Mouse (Mus musculus): Measurements from ENCODE around the gene Osbp2. TPM values are rescaled to one million over a fixed set of nuclear protein-coding genes. Genes with fewer than 3 reads are reported as not detected.
A peak's percentile ranks its signal among the peaks of the same experiment; 100 is the strongest.

The Osbp2 gene
- polyA plus RNA-seq, 1 experiment = not detected

GRCm38 (mm10) chr11:3774463-3775262, 89.0 kb downstream of the Osbp2 start:
- Histone ChIP-seq H3K36me3 (ENCODE audit: control insufficient read depth) (no peaks in the 10 kb centered on the region), H3K4me1 (ENCODE audit: control insufficient read depth) (no peaks in the 10 kb centered on the region), H3K4me3 (replicated peaks) (no peak overlapping the region), H3K27me3 (ENCODE audit: control insufficient read depth) (peaks cover 28% of the 10 kb centered on the region), H3K9me3 (ENCODE audit: control insufficient read depth, low read length) (no peaks in the 10 kb centered on the region)
- TF ChIP-seq TAL1 (IDR thresholded peaks at IDR 0.05; ENCODE audit: low read length) (no peak), GATA1 (IDR thresholded peaks at IDR 0.05; ENCODE audit: low read length) (no peak)

GRCm38 (mm10) chr11:3773782-3774462, 89.8 kb downstream of the Osbp2 start:
- Histone ChIP-seq H3K4me3 (replicated peaks) (no peak overlapping the region), H3K27me3 (ENCODE audit: control insufficient read depth) (peaks cover 28% of the 10 kb centered on the region), H3K9me3 (ENCODE audit: control insufficient read depth, low read length) (no peaks in the 10 kb centered on the region), H3K36me3 (ENCODE audit: control insufficient read depth) (no peaks in the 10 kb centered on the region), H3K4me1 (ENCODE audit: control insufficient read depth) (no peaks in the 10 kb centered on the region)
- TF ChIP-seq TAL1 (IDR thresholded peaks at IDR 0.05; ENCODE audit: low read length) = no peak
- no peak for TF ChIP-seq GATA1 (IDR thresholded peaks at IDR 0.05; ENCODE audit: low read length)

- TF ChIP-seq TAL1 (IDR thresholded peaks at IDR 0.05; ENCODE audit: low read length) (no peak), GATA1 (IDR thresholded peaks at IDR 0.05; ENCODE audit: low read length) (no peak)
Measured at GRCm38 (mm10) chr11:3773136-3773535, 90.6 kb downstream of the Osbp2 start.

GRCm38 (mm10) chr11:3771348-3771747, 92.4 kb downstream of the Osbp2 start:
- no peaks in the 10 kb centered on the region for H3K36me3 ChIP-seq (ENCODE audit: control insufficient read depth)
- H3K27me3 ChIP-seq (ENCODE audit: control insufficient read depth) = peaks cover 28% of the 10 kb centered on the region

More at GRCm38 (mm10) chr11:3773136-3773535, 90.6 kb downstream of the Osbp2 start:
- Histone ChIP-seq H3K27me3 (ENCODE audit: control insufficient read depth) (peaks cover 28% of the 10 kb centered on the region), H3K4me1 (ENCODE audit: control insufficient read depth) (no peaks in the 10 kb centered on the region), H3K9me3 (ENCODE audit: control insufficient read depth, low read length) (no peaks in the 10 kb centered on the region), H3K36me3 (ENCODE audit: control insufficient read depth) (no peaks in the 10 kb centered on the region), H3K4me3 (replicated peaks) (no peak overlapping the region)

GRCm38 (mm10) chr11:3767830-3768229, 95.9 kb downstream of the Osbp2 start:
- peaks cover 9% of the 10 kb centered on the region for H3K27me3 ChIP-seq (ENCODE audit: control insufficient read depth)
- no peaks in the 10 kb centered on the region for H3K9me3 ChIP-seq (ENCODE audit: control insufficient read depth, low read length)
- H3K4me3 ChIP-seq (replicated peaks) = no peak overlapping the region
- no peaks in the 10 kb centered on the region for H3K36me3 ChIP-seq (ENCODE audit: control insufficient read depth)
- H3K4me1 ChIP-seq (ENCODE audit: control insufficient read depth) = no peaks in the 10 kb centered on the region
- TF ChIP-seq GATA1 (IDR thresholded peaks at IDR 0.05; ENCODE audit: low read length) (no peak), TAL1 (IDR thresholded peaks at IDR 0.05; ENCODE audit: low read length) (no peak)

More at GRCm38 (mm10) chr11:3771348-3771747, 92.4 kb downstream of the Osbp2 start:
- TF ChIP-seq GATA1 (IDR thresholded peaks at IDR 0.05; ENCODE audit: low read length) (no peak), TAL1 (IDR thresholded peaks at IDR 0.05; ENCODE audit: low read length) (no peak)
- no peaks in the 10 kb centered on the region for H3K4me1 ChIP-seq (ENCODE audit: control insufficient read depth)
- H3K9me3 ChIP-seq (ENCODE audit: control insufficient read depth, low read length) = no peaks in the 10 kb centered on the region
- H3K4me3 ChIP-seq (replicated peaks) = no peak overlapping the region

- no peak overlapping the region for H3K4me3 ChIP-seq (replicated peaks)
- peaks cover 18% of the 10 kb centered on the region for H3K27me3 ChIP-seq (ENCODE audit: control insufficient read depth)
- TF ChIP-seq TAL1 (IDR thresholded peaks at IDR 0.05; ENCODE audit: low read length) = no peak
- TF ChIP-seq GATA1 (IDR thresholded peaks at IDR 0.05; ENCODE audit: low read length) = no peak
- H3K9me3 ChIP-seq (ENCODE audit: control insufficient read depth, low read length) = no peaks in the 10 kb centered on the region
- no peaks in the 10 kb centered on the region for H3K36me3 ChIP-seq (ENCODE audit: control insufficient read depth)
- no peaks in the 10 kb centered on the region for H3K4me1 ChIP-seq (ENCODE audit: control insufficient read depth)
Measured at GRCm38 (mm10) chr11:3766964-3767363, 96.7 kb downstream of the Osbp2 start.

GRCm38 (mm10) chr11:3764352-3764751, 99.4 kb downstream of the Osbp2 start:
- Histone ChIP-seq H3K9me3 (ENCODE audit: control insufficient read depth, low read length) (no peaks in the 10 kb centered on the region), H3K4me3 (replicated peaks) (no peak overlapping the region), H3K4me1 (ENCODE audit: control insufficient read depth) (no peaks in the 10 kb centered on the region), H3K27me3 (ENCODE audit: control insufficient read depth) (peaks cover 41% of the 10 kb centered on the region), H3K36me3 (ENCODE audit: control insufficient read depth) (no peaks in the 10 kb centered on the region)
- no peak for TF ChIP-seq GATA1 (IDR thresholded peaks at IDR 0.05; ENCODE audit: low read length)
- TF ChIP-seq TAL1 (IDR thresholded peaks at IDR 0.05; ENCODE audit: low read length) = no peak

GRCm38 (mm10) chr11:3761775-3762501, 101.8 kb downstream of the Osbp2 start:
- peaks cover 41% of the 10 kb centered on the region for H3K27me3 ChIP-seq (ENCODE audit: control insufficient read depth)
- H3K4me1 ChIP-seq (ENCODE audit: control insufficient read depth) = no peaks in the 10 kb centered on the region
- no peaks in the 10 kb centered on the region for H3K36me3 ChIP-seq (ENCODE audit: control insufficient read depth)
- no peaks in the 10 kb centered on the region for H3K9me3 ChIP-seq (ENCODE audit: control insufficient read depth, low read length)
- TF ChIP-seq TAL1 (IDR thresholded peaks at IDR 0.05; ENCODE audit: low read length) = no peak
- no peak for TF ChIP-seq GATA1 (IDR thresholded peaks at IDR 0.05; ENCODE audit: low read length)
- peak overlapping the region; percentile 5 for H3K4me3 ChIP-seq (replicated peaks)

GRCm38 (mm10) chr11:3761339-3761738, 102.4 kb downstream of the Osbp2 start:
- Histone ChIP-seq H3K9me3 (ENCODE audit: control insufficient read depth, low read length) (no peaks in the 10 kb centered on the region), H3K4me3 (replicated peaks) (no peak overlapping the region)
- TF ChIP-seq TAL1 (IDR thresholded peaks at IDR 0.05; ENCODE audit: low read length) = no peak
- TF ChIP-seq GATA1 (IDR thresholded peaks at IDR 0.05; ENCODE audit: low read length) = no peak

More at GRCm38 (mm10) chr11:3761339-3761738, 102.4 kb downstream of the Osbp2 start:
- peaks cover 41% of the 10 kb centered on the region for H3K27me3 ChIP-seq (ENCODE audit: control insufficient read depth)
- H3K36me3 ChIP-seq (ENCODE audit: control insufficient read depth) = no peaks in the 10 kb centered on the region
- H3K4me1 ChIP-seq (ENCODE audit: control insufficient read depth) = no peaks in the 10 kb centered on the region
